Mouse (Mus musculus): Measurements from ENCODE around the gene Acyp1.

Acyp1 gene

DNA sequence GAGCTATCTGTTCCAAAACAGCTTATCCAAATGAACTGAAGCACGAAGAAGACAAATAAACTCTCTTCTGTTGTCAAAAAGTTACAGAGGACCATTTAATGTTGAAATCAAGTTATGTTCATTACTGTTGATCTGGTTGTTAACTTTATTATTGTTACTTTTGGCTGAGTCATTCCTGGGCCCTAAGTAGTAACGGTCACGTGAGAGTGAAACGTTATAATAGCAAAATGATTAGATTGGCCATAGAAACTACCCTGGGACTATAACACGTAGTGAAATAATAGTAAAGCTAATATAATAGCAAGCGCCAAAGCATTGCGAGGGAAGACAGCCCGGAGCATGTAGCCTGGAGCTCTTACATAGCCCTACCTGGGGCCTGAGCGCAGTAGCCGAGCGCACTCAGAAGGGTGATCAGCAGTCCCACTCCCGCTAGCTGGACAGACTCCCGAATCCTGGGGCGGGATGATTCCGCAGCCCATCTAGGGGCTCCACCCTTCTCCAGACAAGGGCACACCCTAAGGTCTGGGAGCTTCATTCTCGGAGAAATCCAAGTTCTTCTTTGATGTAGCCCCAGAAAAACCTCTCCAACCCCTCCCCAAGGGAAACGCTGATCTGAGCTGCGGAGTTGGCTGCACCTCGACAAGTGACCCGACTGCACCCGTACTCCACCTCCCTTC is at the start of gene Acyp1:
Acyp1 (minus strand) TSS at position 630 of the 677 bp plus-strand sequence.
- DNase-seq (ENCODE audit: low read depth, low spot score), result no peak

DNA sequence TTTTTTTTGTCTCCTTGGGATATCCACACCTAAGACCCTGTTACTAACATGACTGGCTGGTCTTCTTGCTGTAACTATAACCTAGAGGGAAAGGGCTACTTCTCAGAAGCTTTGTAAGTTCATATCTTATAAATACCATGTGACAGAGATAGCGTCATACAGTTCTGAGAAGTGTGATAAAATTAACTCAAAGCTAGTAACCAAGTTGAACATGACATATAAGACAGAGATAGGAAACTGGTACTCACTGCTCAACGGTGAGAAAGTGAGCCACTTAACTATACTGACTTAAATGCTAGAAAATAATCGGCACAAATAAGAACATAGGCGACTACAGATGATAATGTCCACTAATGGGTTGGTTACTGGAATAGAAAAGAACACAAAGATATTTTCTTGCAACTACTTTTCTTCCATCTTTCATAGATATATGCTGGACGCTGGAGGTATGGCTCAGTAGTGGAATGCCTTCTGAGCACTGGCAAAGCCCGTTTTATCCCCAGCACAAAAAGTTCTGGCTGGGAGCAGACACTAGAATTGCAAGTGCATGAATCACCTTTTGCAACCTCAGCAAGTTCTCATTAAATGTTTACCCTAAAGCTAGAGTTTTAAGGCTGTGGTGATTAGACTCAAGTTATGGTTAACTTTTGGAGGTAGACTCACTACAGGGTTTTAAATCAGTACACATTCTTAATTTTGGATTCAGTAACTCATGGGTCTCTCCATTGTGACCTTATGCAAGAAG is 49.5 kb upstream of the Acyp1 start:
- DNase-seq (ENCODE audit: low read depth, low spot score), result no peak

DNA sequence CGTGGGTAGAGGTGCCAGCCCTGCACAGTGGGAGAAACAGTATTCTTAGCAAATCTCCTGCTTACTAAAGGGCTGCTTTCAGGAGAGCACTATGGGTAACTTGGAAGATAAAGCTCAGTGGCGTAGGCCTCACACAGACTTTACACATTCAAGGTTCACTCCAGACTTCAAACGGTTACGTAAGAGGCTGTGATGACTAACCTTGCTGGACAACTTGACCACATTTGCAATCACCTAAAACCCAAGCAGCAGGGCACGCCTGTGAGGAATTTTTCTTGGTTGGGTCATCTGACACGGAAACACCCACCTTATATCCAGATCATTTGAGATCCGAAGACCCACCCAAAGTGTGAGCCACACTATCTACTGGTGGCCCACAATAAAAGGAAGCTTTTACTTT is 41.9 kb upstream of the Acyp1 start:
- DNase-seq (ENCODE audit: low read depth, low spot score), result no peak

DNA sequence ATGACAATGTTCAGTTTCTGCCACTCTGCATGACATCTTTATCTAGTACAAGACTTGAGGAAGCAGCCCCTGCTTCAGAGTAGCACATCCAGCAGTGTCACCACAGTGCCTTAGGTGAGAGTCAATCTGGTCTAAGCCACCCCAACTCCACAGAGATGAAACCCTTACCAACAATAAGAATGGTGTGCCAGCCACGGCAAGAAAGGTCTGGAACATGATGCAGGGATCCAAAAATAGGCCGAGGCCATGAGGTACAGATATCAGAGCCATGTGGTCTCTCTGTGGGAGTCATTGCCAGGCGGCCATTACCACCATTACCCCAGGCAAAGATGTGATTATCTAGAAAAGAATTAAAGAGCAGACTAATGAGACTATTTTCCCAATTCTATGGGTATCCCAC is 20.4 kb upstream of the Acyp1 start:
- no peak for DNase-seq (ENCODE audit: low read depth, low spot score)

DNA sequence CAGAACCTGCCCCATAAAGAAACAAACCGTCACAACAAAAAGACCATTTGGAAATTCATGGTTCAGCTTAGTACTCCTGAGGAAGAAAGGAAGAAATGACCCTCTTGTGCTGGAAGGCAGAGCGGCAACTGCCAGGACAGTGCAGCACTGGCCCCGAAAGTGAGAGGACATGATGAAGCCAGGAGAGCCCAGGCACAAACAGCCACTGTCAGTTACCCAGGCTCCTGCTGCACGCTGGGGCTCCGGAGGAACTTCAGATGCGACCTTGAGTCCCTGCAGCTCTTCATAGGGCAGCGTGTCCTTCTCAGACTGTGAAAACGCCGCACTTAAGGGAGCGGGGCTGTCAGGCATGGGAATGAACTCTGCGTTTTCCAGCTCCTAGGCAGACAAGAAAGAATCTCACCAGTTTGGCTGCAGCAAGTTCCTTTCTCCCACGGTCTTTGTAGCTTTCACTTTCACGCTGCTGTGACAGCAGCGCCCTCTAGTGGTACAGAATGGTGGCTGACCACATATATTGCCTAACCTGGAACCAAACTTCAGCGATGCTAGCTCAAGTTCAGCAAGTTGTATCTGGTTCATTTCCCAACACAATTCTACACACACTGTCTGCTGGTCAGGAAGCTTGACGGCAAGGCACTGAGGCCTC is 17.1 kb upstream of the Acyp1 start:
- peak; percentile 92 for DNase-seq (ENCODE audit: low read depth, low spot score)

DNA sequence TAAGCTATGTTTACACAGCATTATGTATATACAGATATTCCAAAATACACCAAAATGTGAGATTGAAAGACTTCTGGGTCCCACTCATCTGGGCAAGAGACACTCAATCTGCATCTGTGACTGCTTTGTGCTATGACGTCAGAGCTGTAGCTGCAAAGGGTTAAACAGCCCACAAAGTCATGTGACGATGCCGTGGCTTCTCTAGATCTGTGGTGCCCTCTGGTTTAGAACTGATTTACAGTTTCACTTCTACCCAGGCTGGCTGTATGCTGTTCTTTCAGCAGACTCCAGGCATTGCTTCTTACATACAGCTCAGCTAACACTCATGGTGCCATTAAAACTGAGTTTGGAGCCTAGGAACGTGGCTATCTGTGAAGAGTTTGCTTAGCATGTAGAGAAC is 16.5 kb upstream of the Acyp1 start:
- DNase-seq (ENCODE audit: low read depth, low spot score), result no peak

DNA sequence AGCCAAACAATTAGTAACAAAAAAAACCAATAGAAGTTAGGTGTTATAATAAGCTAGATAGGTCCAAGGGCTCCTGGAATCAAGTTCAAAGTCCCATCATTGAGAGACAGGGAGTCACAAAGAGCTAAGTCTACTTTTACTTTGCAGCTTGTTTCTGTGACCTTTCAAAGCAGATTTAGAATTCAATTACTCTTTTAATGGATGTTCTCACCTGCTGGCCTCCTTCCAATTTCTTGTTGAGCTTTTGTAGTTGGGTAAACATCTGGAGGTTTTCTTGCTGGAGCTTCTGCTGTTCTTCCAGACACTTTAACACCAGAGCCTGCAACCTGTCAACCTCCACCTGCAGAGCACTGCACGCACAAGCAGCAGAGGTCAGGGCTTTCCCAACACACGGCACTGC is 15.0 kb upstream of the Acyp1 start:
- DNase-seq (ENCODE audit: low read depth, low spot score), result no peak

DNA sequence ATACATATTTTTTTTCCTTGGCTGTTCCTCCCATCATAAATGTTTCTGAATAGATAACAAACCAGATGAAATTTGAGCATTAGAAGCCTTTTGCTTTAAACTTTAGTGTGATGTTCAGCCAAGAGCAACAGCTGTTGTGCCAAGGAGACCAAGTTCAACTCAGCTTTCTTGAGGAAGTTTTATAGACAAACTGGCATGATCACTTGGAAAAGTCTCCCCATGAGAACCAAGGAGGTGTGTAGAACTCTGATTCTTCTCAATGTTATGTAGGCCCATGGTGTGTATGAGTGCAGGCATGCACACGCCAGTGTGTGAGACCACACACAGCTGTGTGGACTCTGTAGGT is 10.6 kb upstream of the Acyp1 start:
- DNase-seq (ENCODE audit: low read depth, low spot score), result no peak

DNA sequence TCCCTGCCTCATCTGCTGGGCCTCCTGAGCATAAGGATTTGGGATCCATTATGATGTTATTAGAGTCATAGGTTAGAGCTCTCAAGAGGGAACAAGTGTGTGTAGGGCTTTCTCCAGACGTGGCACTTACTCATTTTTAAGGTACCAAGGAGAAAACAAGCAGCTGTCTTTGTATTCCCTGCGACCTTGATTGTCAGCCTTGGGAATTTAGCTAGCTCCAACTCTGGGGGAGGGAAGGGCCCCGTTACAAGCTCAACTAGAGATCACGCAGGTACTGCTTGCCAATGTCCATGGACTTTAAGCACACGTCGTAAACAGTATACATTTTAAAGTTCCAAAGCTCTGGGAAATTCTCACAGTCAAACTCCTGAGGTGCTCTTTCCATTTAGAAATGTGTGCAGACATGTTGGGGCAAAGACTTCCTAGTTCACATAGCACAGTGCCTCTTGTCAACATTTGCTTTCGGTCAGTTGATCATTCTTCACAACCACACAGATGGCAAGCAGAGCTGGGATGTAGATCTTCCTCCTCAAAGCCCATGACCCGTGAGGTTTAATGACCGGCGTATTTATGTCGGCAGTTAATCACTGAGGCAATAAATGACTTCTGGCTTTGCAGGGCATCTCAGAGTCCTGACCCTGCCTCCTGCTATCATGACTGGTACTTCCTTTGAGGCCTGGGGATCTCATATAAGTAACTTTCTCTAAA is 10.0 kb upstream of the Acyp1 start:
- peak; percentile 84 for DNase-seq (ENCODE audit: low read depth, low spot score)

DNA sequence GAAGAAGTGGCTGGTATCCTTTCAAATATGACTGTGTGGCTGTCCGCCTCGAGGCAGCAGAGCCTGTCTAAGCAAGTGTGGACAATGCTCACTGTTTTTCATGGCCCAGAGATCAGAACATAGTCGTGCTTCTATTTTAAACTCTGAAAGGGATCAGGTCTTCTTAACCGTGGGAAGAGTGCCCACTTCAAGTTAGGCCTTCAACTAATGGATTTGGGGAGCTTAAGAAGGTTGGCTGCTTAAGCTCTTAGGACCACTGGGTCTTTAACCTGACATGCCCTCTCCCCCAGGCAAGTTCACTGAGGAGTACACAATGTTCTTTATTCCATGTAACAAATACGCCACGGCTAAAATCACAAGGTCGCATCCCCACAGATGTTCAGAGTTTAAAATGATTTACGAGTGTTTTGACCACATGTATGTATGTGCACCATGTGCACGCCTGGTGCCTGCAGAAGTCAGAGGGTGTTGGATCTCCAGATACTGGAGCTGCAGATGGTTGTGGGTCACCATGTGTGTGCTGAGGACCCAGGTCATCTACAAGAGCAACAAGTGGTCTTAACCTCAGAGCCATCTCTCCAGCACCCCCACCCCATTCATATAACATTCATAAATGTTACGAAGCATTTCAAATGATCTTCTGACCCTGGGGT is 9.2 kb upstream of the Acyp1 start:
- DNase-seq (ENCODE audit: low read depth, low spot score), result peak; percentile 52

DNA sequence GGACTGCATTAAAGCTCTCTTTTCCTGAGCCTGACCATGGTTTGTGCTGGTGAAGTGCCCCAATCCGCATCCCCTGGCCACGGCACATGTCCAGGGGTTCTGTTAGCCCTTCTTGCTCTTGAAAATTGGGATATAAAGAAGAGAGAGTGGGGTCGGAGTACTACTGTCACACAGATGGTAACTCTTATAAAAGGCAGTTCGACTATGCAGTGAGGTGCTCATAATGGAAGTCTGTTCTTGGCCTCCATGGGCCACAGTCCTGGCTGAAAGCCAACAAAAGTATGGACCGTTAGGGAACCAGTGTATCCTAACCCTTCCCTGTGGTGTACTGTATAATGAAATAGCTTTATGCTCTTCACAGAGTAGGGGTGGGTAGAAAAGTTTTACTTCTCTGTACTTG is 8.7 kb upstream of the Acyp1 start:
- DNase-seq (ENCODE audit: low read depth, low spot score), result no peak

DNA sequence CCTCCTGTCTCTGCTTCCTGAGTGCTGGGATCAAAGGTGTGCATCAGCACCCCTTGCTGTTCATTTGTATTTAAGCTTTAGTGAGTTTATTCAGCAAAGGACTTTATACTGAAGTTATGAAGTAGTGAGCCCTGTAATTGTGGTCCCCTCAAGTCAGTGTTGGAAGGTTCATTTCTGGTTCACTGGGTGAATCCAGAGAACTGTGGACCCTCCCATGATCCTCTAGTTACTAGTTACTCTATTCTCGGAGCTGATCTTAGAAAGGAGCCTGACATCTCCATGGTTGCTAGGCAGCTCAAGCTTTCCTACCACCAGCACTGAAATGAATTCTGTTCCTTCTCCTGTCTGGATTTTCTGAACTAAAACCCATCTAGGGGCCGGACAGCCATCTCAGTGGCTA is 7.3 kb upstream of the Acyp1 start:
- no peak for DNase-seq (ENCODE audit: low read depth, low spot score)

DNA sequence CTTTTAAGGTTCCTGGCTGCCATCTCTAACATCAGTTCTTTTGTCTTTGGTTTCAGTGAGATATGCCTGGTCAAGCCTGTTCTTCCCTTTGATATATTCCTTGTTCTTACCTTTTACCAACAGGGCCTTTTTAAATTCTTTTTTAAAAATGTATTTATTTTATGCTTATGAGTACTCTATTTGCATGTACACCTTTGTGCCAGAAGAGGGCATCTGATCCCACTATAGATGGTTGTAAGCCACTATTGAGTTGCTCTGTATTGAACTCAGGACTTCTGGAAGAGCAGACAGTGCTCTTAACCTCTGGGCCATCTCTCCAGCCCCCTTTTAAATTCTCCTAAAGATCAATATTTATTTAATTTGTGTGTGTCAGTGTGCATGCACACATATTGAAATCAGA is 4.7 kb upstream of the Acyp1 start:
- DNase-seq (ENCODE audit: low read depth, low spot score), result no peak

DNA sequence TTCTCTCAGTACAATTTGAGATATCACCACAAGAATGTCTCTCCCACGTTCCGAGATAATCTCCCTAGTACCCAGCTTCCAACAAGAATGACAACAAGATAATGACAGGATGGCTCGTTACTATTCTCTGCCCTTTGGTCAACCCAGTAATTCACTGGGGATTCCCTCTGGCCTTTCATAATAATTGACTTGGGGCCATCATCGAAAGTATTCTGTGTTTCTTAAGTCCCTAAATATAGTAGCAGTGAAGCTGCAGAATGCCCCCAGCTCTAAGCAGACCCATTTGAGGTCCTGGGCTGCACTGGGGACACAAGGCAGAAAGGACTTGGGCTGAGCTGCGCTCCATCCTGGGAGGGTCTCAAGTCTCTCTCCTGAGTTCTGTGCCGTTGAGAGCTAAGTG is 4.0 kb upstream of the Acyp1 start:
- no peak for DNase-seq (ENCODE audit: low read depth, low spot score)

DNA sequence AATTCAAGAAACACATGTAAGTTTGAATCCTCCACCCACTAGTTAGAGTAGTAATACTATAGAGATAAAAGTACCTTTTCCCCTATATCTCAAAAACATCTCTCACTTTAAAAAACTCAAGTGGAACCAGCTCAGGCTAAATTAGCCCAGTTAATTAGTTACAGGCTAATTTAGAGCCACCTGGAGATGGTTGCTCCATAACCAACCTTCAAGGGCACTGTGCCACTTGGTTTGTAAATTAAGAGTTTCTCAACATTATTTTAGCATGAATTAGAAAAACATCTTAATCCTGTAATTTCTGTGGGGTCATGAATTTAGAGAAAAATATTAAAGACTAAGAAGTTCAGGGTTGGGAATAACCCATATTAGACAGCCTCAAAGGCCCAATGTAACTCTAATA is 3.3 kb upstream of the Acyp1 start:
- DNase-seq (ENCODE audit: low read depth, low spot score), result no peak

DNA sequence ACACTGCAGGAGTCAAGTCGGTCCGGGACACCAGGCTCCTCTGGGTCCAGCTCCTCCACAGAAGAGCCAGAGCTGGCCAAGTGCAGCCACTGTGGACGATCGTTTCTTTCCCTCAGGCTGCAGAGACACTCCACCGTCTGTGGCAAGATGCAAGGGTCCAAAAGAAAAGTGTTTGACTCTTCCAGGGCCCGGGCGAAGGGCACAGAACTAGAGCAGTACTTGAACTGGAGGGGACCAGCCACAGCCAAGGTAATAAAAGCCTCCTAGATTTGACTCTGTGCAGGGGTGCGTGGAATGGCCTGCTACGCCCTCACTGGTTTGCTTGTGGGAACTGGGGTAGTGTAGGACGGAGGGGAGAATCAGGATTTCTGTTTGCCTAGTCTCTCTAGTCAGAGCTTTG is 2.4 kb upstream of the Acyp1 start:
- no peak for DNase-seq (ENCODE audit: low read depth, low spot score)

DNA sequence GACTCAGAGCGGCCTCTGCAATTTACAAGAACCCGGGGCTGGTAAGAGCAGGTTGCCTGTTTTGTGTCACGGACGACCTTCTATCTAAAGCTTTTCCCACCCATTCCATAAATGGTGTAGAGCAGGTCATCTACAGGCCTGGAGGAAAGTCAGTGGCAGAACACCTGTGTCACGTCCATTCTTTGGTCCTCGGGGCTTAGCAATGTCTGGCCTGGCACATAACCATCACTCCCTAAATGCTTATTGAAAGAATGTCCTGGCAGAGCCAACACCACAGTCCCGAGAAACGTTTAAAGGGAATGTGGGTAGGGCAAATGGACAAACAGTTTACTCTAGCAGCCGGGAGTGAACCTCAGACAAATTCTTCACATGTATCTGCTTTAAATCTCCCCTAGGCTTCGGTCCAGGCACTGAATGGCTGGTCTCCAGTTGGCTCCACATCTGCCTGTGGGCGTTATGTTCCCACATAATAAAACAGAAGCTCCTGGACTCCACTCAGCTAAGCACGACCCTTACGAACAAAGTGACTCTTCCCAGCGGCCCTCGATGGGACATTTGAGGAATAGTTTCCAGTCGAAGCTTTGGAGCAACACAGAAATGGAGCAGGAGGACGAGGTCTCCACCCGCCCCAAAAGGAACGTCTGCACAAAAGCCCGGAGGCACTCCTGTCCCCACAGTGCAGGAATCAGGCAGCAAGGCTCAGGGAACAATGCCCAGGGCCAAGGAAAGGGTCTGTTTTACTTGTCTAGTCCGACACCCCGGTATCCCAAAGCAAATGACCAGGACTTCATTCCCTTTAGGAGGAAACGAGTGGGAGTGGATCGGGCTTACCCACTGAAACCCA is 1.1 kb upstream of the Acyp1 start:
- no peak for DNase-seq (ENCODE audit: low read depth, low spot score)

DNA sequence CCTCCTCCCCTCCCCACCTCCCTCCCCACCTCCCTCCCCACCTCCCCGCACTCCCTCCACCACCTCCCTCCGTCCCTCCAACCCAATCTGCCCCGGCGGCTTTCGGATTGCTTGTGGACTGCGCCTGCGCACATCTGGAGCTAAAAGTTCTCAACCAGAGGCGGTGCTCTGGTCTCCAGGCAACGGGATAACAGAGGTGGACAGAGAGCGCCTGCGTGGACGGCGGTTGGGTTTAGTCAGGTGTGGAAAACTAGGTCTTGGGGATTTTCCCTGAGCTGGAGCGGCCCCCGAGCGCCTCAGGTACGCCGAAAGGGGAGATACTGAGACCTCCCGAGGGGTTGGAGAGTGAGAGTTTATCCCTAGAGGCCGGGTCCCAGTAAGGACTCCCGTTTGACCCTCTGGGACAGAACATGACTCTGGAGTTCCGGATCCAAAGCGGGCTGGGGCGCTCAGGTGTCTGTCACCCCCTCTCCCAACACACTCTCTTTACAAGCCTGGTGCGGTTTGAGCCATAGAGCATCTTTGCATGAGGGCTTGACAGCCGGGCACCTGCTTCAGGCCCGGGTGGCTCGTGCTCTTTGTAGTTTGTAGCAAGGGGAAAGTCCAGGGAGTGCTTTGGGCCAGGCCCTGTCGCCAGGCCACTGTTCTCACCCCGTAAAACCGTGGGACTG is 383 bp upstream of the Acyp1 start, which contains the start of gene Zc2hc1c:
Zc2hc1c (plus strand) TSS at position 106 of the 671 bp plus-strand sequence.
- DNase-seq (ENCODE audit: low read depth, low spot score), result peak; percentile 95

DNA sequence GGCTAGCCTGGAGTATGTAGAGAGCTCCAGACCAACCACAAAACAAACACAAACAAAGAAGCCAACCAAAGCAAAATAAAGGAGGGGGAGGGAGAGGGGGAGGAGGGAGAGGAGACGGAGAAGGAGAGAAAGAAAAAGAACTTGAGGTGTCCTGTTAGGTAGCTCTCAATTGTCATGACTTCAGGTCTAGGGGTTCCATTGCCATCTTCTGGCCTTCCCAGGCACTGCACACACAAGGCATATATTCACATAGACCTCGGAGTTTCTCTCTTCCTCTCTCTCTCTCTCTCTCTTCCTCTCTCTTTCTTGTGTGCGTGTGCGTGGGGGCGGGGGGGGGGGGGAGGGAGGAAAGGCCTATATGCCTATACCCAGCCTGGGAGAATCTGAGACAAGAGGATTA is 1.3 kb downstream of the Acyp1 start:
- DNase-seq (ENCODE audit: low read depth, low spot score), result no peak

DNA sequence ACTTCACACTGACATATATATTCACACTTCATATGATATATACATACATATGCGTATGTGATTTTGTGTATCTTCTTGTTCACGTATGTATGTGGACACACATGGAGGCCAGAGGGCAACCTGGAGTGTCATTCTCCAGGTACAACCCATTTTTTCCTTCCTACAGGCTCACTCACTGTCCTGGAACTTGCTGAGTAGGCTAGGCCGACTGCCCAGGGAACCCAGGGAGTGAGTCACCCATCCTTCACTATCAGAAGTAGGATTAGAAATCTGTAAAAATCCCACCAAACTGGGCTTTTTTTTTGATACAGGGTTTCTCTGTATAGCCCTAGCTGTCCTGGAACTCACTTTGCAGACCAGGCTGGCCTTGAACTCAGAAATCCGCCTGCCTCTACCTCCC is 3.2 kb downstream of the Acyp1 start:
- DNase-seq (ENCODE audit: low read depth, low spot score), result no peak
